Mouse (Mus musculus): Measurements from ENCODE around the gene Pros1. TPM values are rescaled to one million over a fixed set of nuclear protein-coding genes. Genes with fewer than 3 reads are reported as not detected.

The Pros1 gene
- 6.4 and 9.5 TPM in 2 replicates for polyA plus RNA-seq (2012; rRNA removed)

DNA sequence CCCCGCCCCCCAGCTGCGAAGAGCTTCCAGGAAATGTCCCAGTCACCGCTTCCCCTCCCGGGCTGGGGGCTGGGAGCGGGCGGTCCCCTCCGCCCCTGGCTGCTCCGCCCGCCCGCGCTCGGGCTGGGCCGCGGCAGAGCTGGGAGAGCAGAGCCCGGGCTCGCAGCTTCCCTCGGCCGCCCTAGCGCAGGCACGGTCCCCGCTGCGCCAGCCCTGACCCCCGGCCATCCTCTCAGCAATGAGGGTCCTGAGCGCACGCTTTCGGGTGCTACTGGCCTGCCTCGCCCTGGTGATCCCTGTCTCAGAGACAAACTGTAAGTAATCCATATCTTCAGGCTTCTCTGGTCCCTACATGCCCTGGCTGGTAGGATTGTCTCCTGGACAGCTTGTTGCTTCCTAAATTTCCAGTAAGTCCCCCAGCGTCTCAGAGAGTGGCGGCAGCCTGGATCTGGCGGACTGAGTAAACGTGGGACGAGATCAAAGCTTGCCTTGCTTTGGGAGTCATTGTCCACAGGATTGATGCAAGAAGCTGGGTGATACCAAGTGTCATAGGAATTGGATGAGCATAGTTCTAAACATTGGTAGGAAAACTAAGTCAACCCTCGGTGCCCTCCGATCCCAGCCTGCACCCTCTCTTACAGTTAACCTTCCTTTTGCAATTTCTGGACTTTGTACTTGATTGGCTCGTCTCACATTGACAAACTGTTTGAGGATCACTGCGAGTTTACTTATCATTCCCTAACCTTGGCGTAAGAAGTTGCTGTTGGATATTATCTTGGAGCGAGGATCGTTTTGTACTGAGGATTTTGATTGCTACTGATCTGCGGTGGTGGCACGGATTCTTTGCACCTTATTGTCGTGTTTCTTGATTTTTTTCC lies at the start of gene Pros1:
Gene Pros1, plus strand, starts transcription at position 117 of the 878 bp plus-strand sequence.
- Histone ChIP-seq H3K4me1 (ENCODE audit: control insufficient read depth, insufficient read depth, low read length) (no peaks in the 10 kb centered on the region; the same call in 1 of the 2 replicates), H3K27me3 (replicated peaks; ENCODE audit: control insufficient read depth, insufficient read depth, low read length) (no peaks in the 10 kb centered on the region), H3K4me3 (ENCODE audit: insufficient read depth, low read depth, low read length) (peak within 1 kb of the TSS; percentile 91), H3K27ac (ENCODE audit: insufficient read depth, low read depth, low read length) (peak within 1 kb of the TSS; percentile 85), H3K36me3 (ENCODE audit: control insufficient read depth, insufficient read depth, low read length) (no peaks in the 10 kb centered on the region)
- WGBS, result 5% methylated on average over 42 of the region's 42 CpGs
- DNase-seq, result peak; percentile 74
- TF ChIP-seq POLR2A (IDR thresholded peaks at IDR 0.05; ENCODE audit: low read depth, low read length) (no peak), CTCF (conservative IDR thresholded peaks at IDR 0.05; ENCODE audit: insufficient read depth, insufficient read length, low read depth, low read length) (no peak)

DNA sequence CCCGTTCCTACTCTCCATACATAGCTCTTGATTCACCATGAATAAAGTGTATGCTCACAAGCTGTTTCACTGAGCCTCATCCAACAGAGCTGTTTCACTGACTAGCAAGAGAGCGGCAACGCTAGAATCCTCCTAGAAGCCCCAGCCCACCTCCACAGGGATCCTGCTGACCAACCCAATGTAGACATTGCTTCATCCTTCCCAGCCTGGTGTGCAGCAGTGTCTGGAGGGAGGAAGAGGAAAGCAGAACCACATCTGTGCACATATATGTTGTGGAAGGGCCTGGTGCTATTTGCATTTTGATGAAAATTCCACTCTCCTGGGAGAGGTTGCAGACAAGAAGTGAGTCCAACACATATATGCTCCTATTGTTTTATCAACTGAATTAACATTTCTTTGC lies 49.5 kb upstream of the Pros1 start:
- no peak overlapping the region for H3K27ac ChIP-seq (ENCODE audit: insufficient read depth, low read depth, low read length)
- DNase-seq, result no peak
- H3K4me3 ChIP-seq (ENCODE audit: insufficient read depth, low read depth, low read length), result no peak overlapping the region
- no peak for TF ChIP-seq POLR2A (IDR thresholded peaks at IDR 0.05; ENCODE audit: low read depth, low read length)
- no peak for TF ChIP-seq CTCF (conservative IDR thresholded peaks at IDR 0.05; ENCODE audit: insufficient read depth, insufficient read length, low read depth, low read length)
- WGBS, result 97% methylated on average over 3 of the region's 3 CpGs
- H3K36me3 ChIP-seq (ENCODE audit: control insufficient read depth, insufficient read depth, low read length), result no peaks in the 10 kb centered on the region
- H3K27me3 ChIP-seq (replicated peaks; ENCODE audit: control insufficient read depth, insufficient read depth, low read length), result no peaks in the 10 kb centered on the region
- H3K4me1 ChIP-seq (ENCODE audit: control insufficient read depth, insufficient read depth, low read length), result no peaks in the 10 kb centered on the region

DNA sequence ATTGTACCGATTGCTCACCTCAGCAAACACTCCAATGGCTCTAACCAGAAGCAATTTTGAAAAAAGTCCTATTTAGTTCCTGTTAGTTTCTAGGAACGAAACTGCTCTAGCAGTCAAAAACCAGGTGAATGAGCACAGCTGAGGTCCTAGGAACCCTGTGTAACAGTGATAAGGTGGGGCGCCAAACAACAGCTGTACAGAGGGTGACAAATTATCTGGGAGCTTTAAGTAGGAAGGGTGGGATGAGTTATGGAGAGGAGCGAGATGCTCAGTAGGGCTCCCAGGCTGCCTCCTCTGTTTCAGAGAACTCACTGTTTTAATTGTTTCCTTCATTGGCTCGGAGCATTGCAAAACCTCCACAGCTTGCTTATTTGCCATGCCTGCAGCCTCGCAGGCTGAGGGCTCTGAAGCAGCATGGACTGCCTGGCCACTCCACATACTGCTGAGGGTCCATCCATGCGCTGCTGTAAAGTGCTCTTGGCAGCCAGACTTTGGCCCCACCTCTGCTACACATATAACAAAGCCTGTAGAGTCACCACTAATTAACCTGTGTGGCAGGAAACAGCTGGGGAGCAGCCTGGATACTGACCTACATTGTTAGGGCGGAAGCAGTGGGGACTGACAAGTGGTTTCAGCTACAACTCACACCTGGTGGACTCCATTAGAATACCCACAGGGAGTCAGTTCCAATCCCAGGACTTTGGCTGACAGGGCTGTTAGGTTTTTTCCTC lies 46.7 kb upstream of the Pros1 start:
- Histone ChIP-seq H3K27me3 (replicated peaks; ENCODE audit: control insufficient read depth, insufficient read depth, low read length) (no peaks in the 10 kb centered on the region), H3K4me3 (ENCODE audit: insufficient read depth, low read depth, low read length) (no peak overlapping the region), H3K4me1 (ENCODE audit: control insufficient read depth, insufficient read depth, low read length) (no peaks in the 10 kb centered on the region), H3K27ac (ENCODE audit: insufficient read depth, low read depth, low read length) (no peak overlapping the region), H3K36me3 (ENCODE audit: control insufficient read depth, insufficient read depth, low read length) (no peaks in the 10 kb centered on the region)
- WGBS, result 62% methylated on average over 8 of the region's 8 CpGs
- TF ChIP-seq CTCF (conservative IDR thresholded peaks at IDR 0.05; ENCODE audit: insufficient read depth, insufficient read length, low read depth, low read length), result no peak
- no peak for TF ChIP-seq POLR2A (IDR thresholded peaks at IDR 0.05; ENCODE audit: low read depth, low read length)
- no peak for DNase-seq

DNA sequence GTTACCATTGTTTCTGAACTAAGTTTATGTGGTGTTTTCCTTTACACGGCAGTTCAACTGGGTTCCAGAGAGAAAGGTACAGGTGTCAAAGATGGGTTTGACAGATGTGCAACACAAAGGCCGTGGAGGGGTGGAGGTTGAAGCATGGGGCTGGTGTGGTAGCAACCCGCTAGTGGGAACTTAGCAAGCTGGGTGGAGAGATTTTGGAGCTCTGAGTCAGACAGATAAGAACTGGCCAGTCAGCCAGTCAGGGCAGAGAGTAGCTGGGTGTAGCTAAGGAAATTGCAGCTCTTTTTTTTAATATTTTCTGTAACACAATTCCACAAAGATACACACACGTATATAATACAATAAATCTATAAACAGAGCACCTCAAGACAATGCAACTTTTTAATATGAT lies 43.3 kb upstream of the Pros1 start:
- no peak overlapping the region for H3K4me3 ChIP-seq (ENCODE audit: insufficient read depth, low read depth, low read length)
- 88% methylated on average over 4 of the region's 4 CpGs for whole genome bisulfite sequencing
- DNase-seq, result no peak
- TF ChIP-seq POLR2A (IDR thresholded peaks at IDR 0.05; ENCODE audit: low read depth, low read length), result no peak
- no peak for TF ChIP-seq CTCF (conservative IDR thresholded peaks at IDR 0.05; ENCODE audit: insufficient read depth, insufficient read length, low read depth, low read length)
- no peak overlapping the region for H3K27ac ChIP-seq (ENCODE audit: insufficient read depth, low read depth, low read length)
- no peaks in the 10 kb centered on the region for H3K36me3 ChIP-seq (ENCODE audit: control insufficient read depth, insufficient read depth, low read length)
- no peaks in the 10 kb centered on the region for H3K27me3 ChIP-seq (replicated peaks; ENCODE audit: control insufficient read depth, insufficient read depth, low read length)
- no peaks in the 10 kb centered on the region for H3K4me1 ChIP-seq (ENCODE audit: control insufficient read depth, insufficient read depth, low read length)

DNA sequence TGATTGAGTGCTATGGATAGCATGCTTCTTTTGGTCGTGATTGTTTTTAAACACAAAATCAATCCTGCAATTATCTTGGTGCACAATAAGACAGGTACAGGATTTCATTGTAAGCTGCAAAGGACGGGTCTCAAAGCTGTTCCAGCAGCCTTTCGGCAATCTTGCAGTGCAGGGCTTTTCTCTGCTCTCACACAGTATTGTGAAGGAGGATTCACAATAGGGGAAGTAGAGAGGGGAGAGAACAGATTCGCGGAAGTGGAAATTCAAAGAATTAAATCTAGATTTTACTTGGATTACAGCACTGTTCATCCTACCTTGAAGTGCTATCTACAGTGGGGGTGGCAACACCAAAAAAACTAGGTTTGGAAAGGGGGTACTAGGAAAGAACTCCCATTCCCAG lies 40.3 kb upstream of the Pros1 start:
- Histone ChIP-seq H3K4me3 (ENCODE audit: insufficient read depth, low read depth, low read length) (no peak overlapping the region), H3K4me1 (ENCODE audit: control insufficient read depth, insufficient read depth, low read length) (no peaks in the 10 kb centered on the region), H3K27ac (ENCODE audit: insufficient read depth, low read depth, low read length) (no peak overlapping the region), H3K36me3 (ENCODE audit: control insufficient read depth, insufficient read depth, low read length) (no peaks in the 10 kb centered on the region), H3K27me3 (replicated peaks; ENCODE audit: control insufficient read depth, insufficient read depth, low read length) (no peaks in the 10 kb centered on the region)
- no peak for TF ChIP-seq CTCF (conservative IDR thresholded peaks at IDR 0.05; ENCODE audit: insufficient read depth, insufficient read length, low read depth, low read length)
- TF ChIP-seq POLR2A (IDR thresholded peaks at IDR 0.05; ENCODE audit: low read depth, low read length), result no peak
- 91% methylated on average over 5 of the region's 5 CpGs for WGBS
- no peak for DNase-seq

DNA sequence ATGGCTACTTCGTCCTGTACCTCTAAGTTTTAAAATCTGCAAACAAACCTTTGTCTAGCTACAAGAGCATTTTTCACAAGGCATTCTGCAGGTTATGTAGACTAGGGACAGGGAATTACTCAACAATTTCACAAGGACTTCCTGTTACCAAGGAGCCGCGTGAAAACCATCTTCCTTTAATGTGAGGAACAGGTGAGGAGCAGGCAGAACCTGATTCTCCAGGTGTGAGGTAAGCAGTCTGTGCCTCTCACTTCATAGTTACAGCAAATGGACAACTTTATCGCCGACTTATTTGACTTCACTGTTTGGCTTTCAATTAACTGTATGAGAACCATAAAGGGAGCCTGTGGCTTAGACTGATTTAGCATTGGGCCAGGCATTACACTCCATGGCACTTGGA lies 39.6 kb upstream of the Pros1 start, which contains the start of gene Stx19:
Gene Stx19, plus strand, starts transcription at position 186 of the 400 bp plus-strand sequence.
- H3K4me3 ChIP-seq (ENCODE audit: insufficient read depth, low read depth, low read length), result no peak within 1 kb of the TSS
- 69% methylated on average over 5 of the region's 5 CpGs for WGBS
- TF ChIP-seq CTCF (conservative IDR thresholded peaks at IDR 0.05; ENCODE audit: insufficient read depth, insufficient read length, low read depth, low read length) (no peak), POLR2A (IDR thresholded peaks at IDR 0.05; ENCODE audit: low read depth, low read length) (no peak)
- H3K36me3 ChIP-seq (ENCODE audit: control insufficient read depth, insufficient read depth, low read length), result no peaks in the 10 kb centered on the region
- H3K4me1 ChIP-seq (ENCODE audit: control insufficient read depth, insufficient read depth, low read length), result no peaks in the 10 kb centered on the region
- no peak for DNase-seq
- no peaks in the 10 kb centered on the region for H3K27me3 ChIP-seq (replicated peaks; ENCODE audit: control insufficient read depth, insufficient read depth, low read length)
- H3K27ac ChIP-seq (ENCODE audit: insufficient read depth, low read depth, low read length), result no peak within 1 kb of the TSS

DNA sequence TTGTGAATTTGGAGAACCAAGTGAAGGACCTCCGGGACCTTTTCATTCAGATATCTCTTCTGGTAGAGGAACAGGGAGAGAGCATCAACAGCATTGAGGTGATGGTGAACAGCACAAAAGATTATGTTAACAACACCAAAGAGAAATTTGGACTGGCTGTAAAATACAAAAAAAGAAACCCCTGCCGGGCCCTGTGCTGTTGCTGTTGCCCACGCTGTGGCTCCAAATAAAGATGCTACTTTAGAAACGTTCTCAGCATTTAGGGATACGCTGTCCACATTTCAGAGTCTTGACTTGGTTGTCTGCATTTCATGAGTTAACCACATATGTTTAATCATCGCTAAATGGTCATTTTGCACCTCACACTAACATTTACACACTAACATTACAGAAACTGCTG lies 31.6 kb upstream of the Pros1 start:
- TF ChIP-seq CTCF (conservative IDR thresholded peaks at IDR 0.05; ENCODE audit: insufficient read depth, insufficient read length, low read depth, low read length) (no peak), POLR2A (IDR thresholded peaks at IDR 0.05; ENCODE audit: low read depth, low read length) (no peak)
- no peak overlapping the region for H3K27ac ChIP-seq (ENCODE audit: insufficient read depth, low read depth, low read length)
- no peaks in the 10 kb centered on the region for H3K27me3 ChIP-seq (replicated peaks; ENCODE audit: control insufficient read depth, insufficient read depth, low read length)
- no peaks in the 10 kb centered on the region for H3K4me1 ChIP-seq (ENCODE audit: control insufficient read depth, insufficient read depth, low read length)
- H3K36me3 ChIP-seq (ENCODE audit: control insufficient read depth, insufficient read depth, low read length), result no peaks in the 10 kb centered on the region
- no peak for DNase-seq
- no peak overlapping the region for H3K4me3 ChIP-seq (ENCODE audit: insufficient read depth, low read depth, low read length)
- 97% methylated on average over 6 of the region's 6 CpGs for WGBS
